Mouse (Mus musculus) ES-E14 (cell line): ENCODE results near the gene Stt3b.

Source experiments
- HCFC1 ChIP-seq: IDR thresholded peaks from 2 replicates; pipeline ENCODE4 v1.6.1; 2012; ENCODE audit warnings: low read length, inconsistent platforms, borderline replicate concordance; ENCODE audit not compliant: insufficient read depth
- ZC3H11A ChIP-seq: IDR thresholded peaks from 2 replicates; pipeline ENCODE4 v1.6.1; 2012; ENCODE audit warnings: low read depth, mild to moderate bottlenecking, inconsistent platforms, low read length, borderline replicate concordance
- ZNF384 ChIP-seq: IDR thresholded peaks from 2 replicates; pipeline ENCODE4 v1.6.1; 2012; ENCODE audit warnings: low read depth, low read length, inconsistent platforms

DNA sequence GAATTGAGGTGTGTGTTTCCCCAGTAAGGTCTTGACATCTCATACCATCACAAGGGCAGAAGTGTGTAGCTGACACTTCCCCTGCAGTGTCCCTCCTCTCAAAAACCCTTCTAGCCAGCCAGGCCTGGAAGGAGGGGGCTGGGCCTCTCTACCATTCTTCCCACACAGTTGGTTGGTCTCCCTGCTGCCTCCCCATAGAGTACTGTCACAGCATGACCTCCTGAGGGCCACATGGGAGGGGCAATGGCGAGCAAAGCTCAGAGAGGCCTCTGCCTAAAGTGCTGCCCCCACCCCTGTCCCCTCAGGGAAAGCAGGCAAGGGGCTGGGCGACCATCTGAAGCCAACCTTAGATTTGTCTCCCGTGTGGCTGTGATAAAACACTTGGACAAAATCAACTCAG, 80.1 kb downstream of the Stt3b start:
- TF ChIP-seq ZNF384 (no peak), HCFC1 (no peak), ZC3H11A (no peak)
